Mouse (Mus musculus) intestine, embryonic 14.5 days (tissue): Measurements from ENCODE around the gene Mep1a. TPM values are rescaled to one million over a fixed set of nuclear protein-coding genes. Genes with fewer than 3 reads are reported as not detected.
A peak's percentile ranks its signal among the peaks of the same experiment; 100 is the strongest.
"Not testable (repeated sequence)": the region's sequence is repeated elsewhere in the genome, so short reads cannot be mapped to it uniquely, and the experiment has no call there.

Experiments
- ATAC-seq: fragments of 200-750 bp; cut with Nextera tagmentation; replicated peaks from 2 replicates; pipeline ENCODE4 v1.8.0; 2017; ENCODE audit warnings: low read depth, moderate number of reproducible peaks, moderate TSS enrichment, moderate library complexity; ENCODE audit not compliant: low FRiP score, low TSS enrichment
- DNase-seq: peaks from one replicate; pipeline ENCODE4 v3.0.0-alpha.2; 2018; ENCODE audit warnings: low spot score
- H3K27ac ChIP-seq: fragments of 300-500 bp; sonication (generic); 2 replicates; pipeline ENCODE4 v1.5.1; 2014; ENCODE audit warnings: low read depth, mild to moderate bottlenecking, control low read depth
- H3K27me3 ChIP-seq: fragments of 300-500 bp; sonication (generic); replicated peaks from 2 replicates; pipeline ENCODE4 v1.6.1; 2014; ENCODE audit warnings: low read length, control low read depth; ENCODE audit not compliant: control insufficient read depth, insufficient read depth
- H3K36me3 ChIP-seq: fragments of 300-500 bp; sonication (generic); 2 replicates; pipeline ENCODE4 v1.6.1; 2014; ENCODE audit warnings: low read length, control low read depth; ENCODE audit not compliant: control insufficient read depth, insufficient read depth
- H3K4me1 ChIP-seq: fragments of 300-500 bp; sonication (generic); replicated peaks from 2 replicates; pipeline ENCODE4 v1.6.1; 2014; ENCODE audit warnings: low read length, control low read depth, mixed read lengths; ENCODE audit not compliant: control insufficient read depth, insufficient read depth
- H3K4me2 ChIP-seq: fragments of 300-500 bp; sonication (generic); 2 replicates; pipeline ENCODE4 v1.6.1; 2014; ENCODE audit warnings: low read length
- H3K4me3 ChIP-seq: fragments of 300-500 bp; sonication (generic); 2 replicates; pipeline ENCODE4 v1.5.1; 2014; ENCODE audit warnings: low read depth, low read length, control low read depth, mixed read lengths
- H3K9ac ChIP-seq: fragments of 300-500 bp; sonication (generic); 2 replicates; pipeline ENCODE4 v1.6.1; 2014; ENCODE audit warnings: mild to moderate bottlenecking, low read length
- H3K9me3 ChIP-seq: fragments of 300-500 bp; sonication (generic); 2 replicates; pipeline ENCODE4 v1.6.1; 2016; ENCODE audit warnings: low read length, control low read depth; ENCODE audit not compliant: control insufficient read depth
- WGBS: fragments of 180-500 bp; shearing (Covaris S2); extraction: QIAGEN DNeasy Blood & Tissue Kit; methylation state at CpG from one replicate; pipeline ENCODE4 v1.1.7; 2014; 5-methylcytosine and 5-hydroxymethylcytosine counted together
- polyA plus RNA-seq: library from polyadenylated mRNA; unstranded; fragments of >200 nt; fragmentation: Nextera tagmentation; extraction: Ambion mirVana; gene quantifications from 2 replicates; pipeline ENCODE4 v1.2.1, GENCODE M21; 2014

Mep1a gene
- 19.4 and 20.6 TPM in 2 replicates for polyA plus RNA-seq

DNA sequence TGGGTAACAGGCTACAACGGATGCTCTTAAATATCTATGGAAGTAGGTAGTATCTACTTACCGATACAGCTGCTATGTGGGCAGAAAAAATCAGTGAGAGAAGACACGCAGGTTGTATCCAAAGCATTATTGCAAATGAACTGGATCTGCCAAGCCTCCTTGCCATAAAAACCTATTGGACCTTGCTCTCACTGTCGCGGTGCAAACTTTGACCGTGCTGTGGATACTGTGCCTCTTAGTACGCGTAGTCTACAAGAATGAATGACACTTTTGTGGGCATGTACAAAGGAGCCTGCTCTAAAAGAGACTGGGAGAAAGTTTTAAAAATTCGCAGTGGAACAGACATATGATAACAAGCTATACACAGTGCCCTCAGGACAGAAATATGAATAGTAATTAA, at the start of gene Mep1a:
Gene Mep1a, minus strand, starts transcription at position 221 of the 400 bp plus-strand sequence.
- H3K27ac ChIP-seq = no peak within 1 kb of the TSS
- DNase-seq (peak; percentile 49), ATAC-seq (no peak)
- H3K4me2 ChIP-seq = peak within 1 kb of the TSS; percentile 28; the same call in 1 of the 2 replicates
- H3K9ac ChIP-seq = no peak within 1 kb of the TSS
- no peaks in the 10 kb centered on the region for H3K4me1 ChIP-seq
- H3K9me3 ChIP-seq = no peaks in the 10 kb centered on the region
- no peaks in the 10 kb centered on the region for H3K27me3 ChIP-seq
- H3K36me3 ChIP-seq = no peaks in the 10 kb centered on the region
- 67% methylated on average over 9 of the region's 9 CpGs for WGBS
- no peak within 1 kb of the TSS for H3K4me3 ChIP-seq

- Histone ChIP-seq H3K27ac (peak overlapping the region; percentile 16), H3K4me1 (peaks cover 8% of the 10 kb centered on the region; the same call in 1 of the 2 replicates), H3K27me3 (no peaks in the 10 kb centered on the region), H3K9me3 (no peaks in the 10 kb centered on the region), H3K4me3 (no peak overlapping the region), H3K4me2 (no peak overlapping the region), H3K9ac (no peak overlapping the region), H3K36me3 (no peaks in the 10 kb centered on the region)
- no peak for ATAC-seq
- DNase-seq = no peak
- WGBS = 31% methylated on average over 3 of the region's 3 CpGs
Measured at GRCm38 (mm10) chr17:43551122-43551630, 48.6 kb upstream of the Mep1a start.

- Histone ChIP-seq H3K9me3 (no peaks in the 10 kb centered on the region), H3K27me3 (no peaks in the 10 kb centered on the region), H3K4me1 (no peaks in the 10 kb centered on the region), H3K4me3 (no peak overlapping the region), H3K9ac (no peak overlapping the region), H3K27ac (no peak overlapping the region), H3K4me2 (no peak overlapping the region), H3K36me3 (no peaks in the 10 kb centered on the region)
- ATAC-seq (no peak), DNase-seq (no peak)
- WGBS = 90% methylated on average over 4 of the region's 4 CpGs
Measured at GRCm38 (mm10) chr17:43544040-43544439, 41.4 kb upstream of the Mep1a start.

DNA sequence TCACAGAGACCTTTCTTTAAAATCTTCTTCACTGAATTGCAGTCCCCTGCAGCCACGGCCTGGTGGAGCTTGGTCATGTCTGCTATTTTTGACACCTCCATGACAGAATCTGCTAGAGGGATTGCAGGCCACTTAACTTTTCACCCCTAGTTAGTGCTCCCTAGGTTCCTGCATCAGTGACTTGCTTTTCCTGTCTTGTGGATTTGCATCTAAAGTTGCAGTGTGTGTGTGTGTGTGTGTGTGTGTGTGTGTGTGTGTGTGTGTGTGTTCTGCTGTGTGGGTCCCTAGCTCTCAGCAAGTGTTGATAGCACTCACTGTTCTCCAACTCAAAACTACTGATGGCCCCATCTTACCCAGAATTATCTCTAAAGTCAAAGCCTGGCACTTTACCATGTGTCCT, 40.9 kb upstream of the Mep1a start, which contains the start of gene Ankrd66:
Gene Ankrd66, minus strand, starts transcription at position 101 of the 400 bp plus-strand sequence.
- Histone ChIP-seq H3K9me3 (no peaks in the 10 kb centered on the region), H3K9ac (no peak within 1 kb of the TSS), H3K27me3 (no peaks in the 10 kb centered on the region), H3K4me1 (no peaks in the 10 kb centered on the region), H3K4me2 (no peak within 1 kb of the TSS), H3K27ac (no peak within 1 kb of the TSS), H3K36me3 (no peaks in the 10 kb centered on the region), H3K4me3 (no peak within 1 kb of the TSS)
- ATAC-seq (no peak), DNase-seq (no peak)
- WGBS = 34% methylated on average over 1 of the region's 1 CpGs

GRCm38 (mm10) chr17:43538767-43539166, 36.2 kb upstream of the Mep1a start:
- Histone ChIP-seq H3K27me3 (no peaks in the 10 kb centered on the region), H3K27ac (no peak overlapping the region), H3K4me1 (peaks cover 5% of the 10 kb centered on the region; the same call in 1 of the 2 replicates), H3K9me3 (no peaks in the 10 kb centered on the region), H3K4me3 (no peak overlapping the region), H3K36me3 (no peaks in the 10 kb centered on the region), H3K4me2 (no peak overlapping the region), H3K9ac (no peak overlapping the region)
- ATAC-seq = no peak
- DNase-seq = no peak
- 82% methylated on average over 3 of the region's 3 CpGs for WGBS

GRCm38 (mm10) chr17:43536841-43537240, 34.2 kb upstream of the Mep1a start:
- H3K9me3 ChIP-seq, H3K27ac ChIP-seq, H3K36me3 ChIP-seq, H3K4me2 ChIP-seq, ATAC-seq, H3K27me3 ChIP-seq, DNase-seq, H3K4me3 ChIP-seq, H3K4me1 ChIP-seq, H3K9ac ChIP-seq: not testable (repeated sequence)
- WGBS = 85% methylated on average over 6 of the region's 6 CpGs

DNA sequence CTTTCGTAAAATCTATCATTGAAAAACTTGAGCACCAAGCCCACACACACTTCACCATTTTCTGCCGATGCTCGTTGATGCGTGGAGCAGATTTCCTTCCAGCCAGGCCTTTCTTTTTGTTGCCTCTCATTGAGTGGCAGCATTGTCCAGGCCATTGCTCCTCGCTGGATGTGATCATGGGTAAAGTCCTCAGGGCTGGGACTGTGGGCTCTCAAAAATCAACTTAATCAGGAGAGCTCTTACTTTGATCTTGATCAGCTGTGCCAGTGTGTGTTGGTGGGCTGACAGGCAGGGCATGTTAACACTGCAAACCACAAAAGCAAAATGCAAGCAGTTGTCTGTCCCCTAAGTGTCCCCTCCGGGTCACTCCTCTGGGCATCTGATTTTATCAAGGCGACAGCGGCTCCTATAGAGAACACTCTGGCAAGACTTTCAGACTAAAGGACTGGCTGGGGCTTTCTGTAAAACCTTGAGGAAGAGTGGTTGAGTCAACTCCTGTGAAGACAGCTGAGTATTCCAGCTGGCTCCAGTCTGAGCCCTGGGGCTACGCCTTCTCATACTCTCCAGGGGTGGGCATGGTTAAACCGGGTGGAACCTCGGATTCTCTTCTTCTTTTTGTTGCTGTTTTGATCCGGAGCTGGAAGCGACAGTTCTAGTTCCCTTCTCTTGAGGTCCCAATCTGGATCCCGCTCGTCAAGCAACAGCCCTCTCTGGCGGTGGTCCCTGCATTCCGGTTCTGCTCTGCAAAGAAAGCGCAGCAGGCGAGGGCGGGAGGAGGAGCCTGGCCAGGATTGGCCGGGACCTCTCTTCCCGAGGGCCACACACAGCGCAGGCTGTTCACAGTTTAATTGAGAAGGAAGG, 32.0 kb upstream of the Mep1a start:
- Histone ChIP-seq H3K36me3 (no peaks in the 10 kb centered on the region), H3K27me3 (no peaks in the 10 kb centered on the region), H3K9ac (peak overlapping the region; percentile 17; the same call in 1 of the 2 replicates), H3K27ac (peak overlapping the region; percentile 47; the same call in 1 of the 2 replicates), H3K9me3 (no peaks in the 10 kb centered on the region), H3K4me1 (peaks cover 5% of the 10 kb centered on the region; the same call in 1 of the 2 replicates), H3K4me3 (peak overlapping the region; percentile 19), H3K4me2 (peak overlapping the region; percentile 49)
- ATAC-seq = peak; percentile 91
- DNase-seq = peak; percentile 72
- 18% methylated on average over 23 of the region's 23 CpGs for WGBS

DNA sequence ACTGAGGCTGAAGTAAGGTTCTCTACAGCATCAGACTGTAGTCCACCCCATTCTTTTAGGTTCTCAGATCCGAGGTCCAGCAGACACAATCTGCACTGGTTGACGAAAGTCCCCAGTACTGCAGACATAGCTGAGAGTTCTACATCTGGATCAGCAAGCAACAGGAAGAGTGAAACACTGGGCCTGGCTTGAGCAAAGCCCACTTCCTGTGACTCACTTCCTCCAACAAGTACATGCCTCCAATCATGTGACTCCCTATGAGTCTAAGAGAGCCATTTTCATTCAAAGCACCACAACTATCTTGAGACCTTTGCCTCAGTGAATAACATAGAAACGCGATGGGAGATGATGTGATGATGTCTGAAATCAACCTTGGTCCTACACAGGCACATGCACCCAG, 28.6 kb upstream of the Mep1a start:
- H3K4me3 ChIP-seq = no peak overlapping the region
- H3K27ac ChIP-seq = no peak overlapping the region
- peaks cover 5% of the 10 kb centered on the region; the same call in 1 of the 2 replicates for H3K4me1 ChIP-seq
- WGBS = 91% methylated on average over 4 of the region's 4 CpGs
- H3K9ac ChIP-seq = no peak overlapping the region
- H3K4me2 ChIP-seq = no peak overlapping the region
- H3K9me3 ChIP-seq = no peaks in the 10 kb centered on the region
- H3K27me3 ChIP-seq = no peaks in the 10 kb centered on the region
- DNase-seq = no peak
- H3K36me3 ChIP-seq = no peaks in the 10 kb centered on the region
- no peak for ATAC-seq
